Mouse (Mus musculus): Measurements from ENCODE around the gene Msh5. TPM values are rescaled to one million over a fixed set of nuclear protein-coding genes. Genes with fewer than 3 reads are reported as not detected.
A peak's percentile ranks its signal among the peaks of the same experiment; 100 is the strongest.
"Not testable (repeated sequence)": the region's sequence is repeated elsewhere in the genome, so short reads cannot be mapped to it uniquely, and the experiment has no call there.

Gene Msh5
- polyA plus RNA-seq, 1 experiment from 2014 or later = 3.5 TPM

- H3K9me3 ChIP-seq (replicated peaks) = no peaks in the 10 kb centered on the region
- no peak for ATAC-seq (ENCODE audit: insufficient number of reproducible peaks, low FRiP score)
- H3K9ac ChIP-seq = no peak overlapping the region
- no peak overlapping the region for H3K4me3 ChIP-seq
- WGBS = 90% methylated on average over 7 of the region's 7 CpGs
- no peaks in the 10 kb centered on the region for H3K27me3 ChIP-seq (replicated peaks)
- peaks cover 96% of the 10 kb centered on the region for H3K36me3 ChIP-seq
- no peak overlapping the region for H3K4me2 ChIP-seq
- H3K27ac ChIP-seq (ENCODE audit: poor library complexity, severe bottlenecking) = no peak overlapping the region
- no peaks in the 10 kb centered on the region for H3K4me1 ChIP-seq (replicated peaks)
These were observed 37.0 kb downstream of the Msh5 start for GRCm38 (mm10) chr17:35009586-35009985.

DNA sequence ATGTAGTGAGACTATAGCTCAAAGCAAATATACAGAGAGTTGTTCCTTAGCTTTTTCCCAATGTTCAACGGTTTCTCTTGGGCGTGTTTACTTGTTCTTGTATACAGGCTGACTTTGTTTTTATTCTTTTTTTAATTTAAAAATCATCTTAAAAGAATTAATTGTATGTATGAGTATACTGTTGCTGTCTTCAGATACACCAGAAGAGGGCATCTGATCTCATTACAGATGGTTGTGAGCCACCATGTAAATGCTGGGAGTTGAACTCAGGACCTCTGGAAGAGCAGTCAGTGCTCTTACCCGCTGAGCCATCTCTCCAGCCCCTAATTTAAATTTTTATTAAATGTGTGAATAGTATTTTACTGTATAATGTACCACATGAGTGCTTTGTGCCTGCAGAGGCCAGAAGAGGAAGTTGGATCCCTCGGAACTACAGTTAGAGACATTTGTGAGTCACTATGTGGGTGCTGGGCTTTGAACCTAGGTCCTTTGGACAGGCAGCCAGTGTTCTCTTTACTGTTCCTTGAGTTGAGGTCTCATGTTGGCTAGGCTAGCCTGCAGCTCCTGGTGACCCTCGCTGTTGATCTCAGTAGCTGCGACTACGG lies 39.1 kb downstream of the Msh5 start:
- H3K36me3 ChIP-seq = peaks cover 82% of the 10 kb centered on the region
- WGBS = 97% methylated on average over 7 of the region's 7 CpGs

DNA sequence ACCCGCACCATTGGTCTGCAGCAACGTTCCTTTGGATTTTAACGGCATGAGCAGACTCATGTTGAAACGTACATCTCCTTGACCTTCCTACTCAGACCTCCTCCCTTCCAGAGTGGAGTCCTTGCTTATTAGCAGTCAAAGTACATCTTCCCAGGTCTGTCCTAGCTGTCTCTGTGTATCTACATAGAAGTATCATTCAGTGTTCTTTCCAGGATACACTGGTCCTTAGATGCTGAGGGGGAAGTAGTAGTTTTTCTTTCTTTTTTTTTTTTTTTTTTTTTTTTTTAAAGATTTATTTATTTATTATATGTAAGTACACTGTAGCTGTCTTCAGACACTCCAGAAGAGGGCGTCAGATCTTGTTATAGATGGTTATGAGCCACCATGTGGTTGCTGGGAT lies 40.6 kb downstream of the Msh5 start:
- ATAC-seq (ENCODE audit: insufficient number of reproducible peaks, low FRiP score); H3K27ac ChIP-seq (ENCODE audit: poor library complexity, severe bottlenecking); H3K27me3 ChIP-seq (replicated peaks); H3K9ac ChIP-seq; H3K4me3 ChIP-seq; H3K9me3 ChIP-seq (replicated peaks); H3K4me2 ChIP-seq: not testable (repeated sequence)
- H3K36me3 ChIP-seq = peaks cover 66% of the 10 kb centered on the region
- H3K4me1 ChIP-seq (replicated peaks) = peaks cover 17% of the 10 kb centered on the region
- WGBS = 93% methylated on average over 4 of the region's 5 CpGs

More for the DNA sequence above, 39.1 kb downstream of the Msh5 start:
- Histone ChIP-seq H3K4me1 (replicated peaks) (peaks cover 12% of the 10 kb centered on the region), H3K4me2 (no peak overlapping the region), H3K9ac (no peak overlapping the region), H3K9me3 (replicated peaks) (no peaks in the 10 kb centered on the region), H3K4me3 (no peak overlapping the region), H3K27me3 (replicated peaks) (no peaks in the 10 kb centered on the region), H3K27ac (ENCODE audit: poor library complexity, severe bottlenecking) (no peak overlapping the region)
- no peak for ATAC-seq (ENCODE audit: insufficient number of reproducible peaks, low FRiP score)

GRCm38 (mm10) chr17:35005158-35005557 lies 41.4 kb downstream of the Msh5 start:
- H3K9me3 ChIP-seq (replicated peaks) = no peaks in the 10 kb centered on the region
- no peak overlapping the region for H3K9ac ChIP-seq
- no peak for ATAC-seq (ENCODE audit: insufficient number of reproducible peaks, low FRiP score)
- H3K4me3 ChIP-seq = 0 out of 2 replicates have a peak overlapping the region, but pooled peaks have one; percentile 0
- WGBS = 91% methylated on average over 10 of the region's 10 CpGs
- H3K27me3 ChIP-seq (replicated peaks) = no peaks in the 10 kb centered on the region
- peaks cover 17% of the 10 kb centered on the region for H3K4me1 ChIP-seq (replicated peaks)
- no peak overlapping the region for H3K4me2 ChIP-seq
- H3K27ac ChIP-seq (ENCODE audit: poor library complexity, severe bottlenecking) = no peak overlapping the region
- H3K36me3 ChIP-seq = peaks cover 59% of the 10 kb centered on the region

GRCm38 (mm10) chr17:35004075-35004717 lies 42.3 kb downstream of the Msh5 start:
- 89% methylated on average over 17 of the region's 17 CpGs for WGBS
- Histone ChIP-seq H3K27ac (ENCODE audit: poor library complexity, severe bottlenecking) (no peak overlapping the region), H3K4me2 (no peak overlapping the region), H3K4me1 (replicated peaks) (peaks cover 26% of the 10 kb centered on the region), H3K4me3 (no peak overlapping the region), H3K36me3 (peaks cover 50% of the 10 kb centered on the region), H3K9ac (no peak overlapping the region), H3K9me3 (replicated peaks) (no peaks in the 10 kb centered on the region), H3K27me3 (replicated peaks) (no peaks in the 10 kb centered on the region)
- ATAC-seq (ENCODE audit: insufficient number of reproducible peaks, low FRiP score) = no peak

- 62% methylated on average over 9 of the region's 9 CpGs for WGBS
- Histone ChIP-seq H3K9me3 (replicated peaks) (no peaks in the 10 kb centered on the region), H3K4me3 (peak overlapping the region; percentile 79; the same call in 1 of the 2 replicates), H3K4me2 (peak overlapping the region; percentile 96), H3K4me1 (replicated peaks) (peaks cover 35% of the 10 kb centered on the region), H3K9ac (no peak overlapping the region; the same call in 1 of the 2 replicates), H3K36me3 (peaks cover 44% of the 10 kb centered on the region), H3K27ac (ENCODE audit: poor library complexity, severe bottlenecking) (no peak overlapping the region), H3K27me3 (replicated peaks) (no peaks in the 10 kb centered on the region)
- ATAC-seq (ENCODE audit: insufficient number of reproducible peaks, low FRiP score) = no peak
These were observed 43.3 kb downstream of the Msh5 start for GRCm38 (mm10) chr17:35003022-35003838.

DNA sequence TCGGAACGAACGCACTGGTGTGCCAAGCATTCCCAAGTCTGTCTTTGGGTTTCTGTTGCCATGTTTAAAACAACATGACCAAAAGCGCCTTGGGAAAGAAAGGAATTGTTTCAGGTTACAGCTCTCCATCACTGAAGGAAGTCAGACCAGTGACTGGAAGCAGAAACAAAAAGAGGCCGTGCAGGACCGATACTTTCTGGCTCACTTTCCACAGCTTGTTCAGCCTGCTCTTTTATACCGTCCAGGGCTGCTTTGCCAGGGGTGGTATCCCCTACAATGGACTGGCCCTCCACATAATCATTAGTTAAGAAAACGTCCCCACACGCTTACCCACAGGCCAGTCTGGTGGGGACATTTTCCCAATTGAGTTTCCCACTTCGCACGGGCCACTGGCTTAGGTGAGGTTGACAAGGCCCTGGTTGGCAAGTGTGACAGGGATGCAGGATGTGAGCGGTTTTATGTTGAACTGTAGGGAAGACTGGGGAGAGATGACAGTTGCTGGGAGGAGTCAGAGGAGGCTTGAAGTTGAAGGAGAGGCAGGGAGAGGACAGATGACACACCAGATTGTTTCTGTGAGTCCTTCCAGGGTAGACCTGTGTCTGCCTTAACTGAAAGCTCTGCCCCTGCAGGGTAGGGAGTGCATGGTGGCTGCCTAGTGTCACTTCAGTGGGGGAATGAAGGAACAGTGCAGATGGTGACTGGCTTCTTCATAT lies 44.2 kb downstream of the Msh5 start:
- no peaks in the 10 kb centered on the region for H3K9me3 ChIP-seq (replicated peaks)
- ATAC-seq (ENCODE audit: insufficient number of reproducible peaks, low FRiP score) = no peak
- peaks cover 40% of the 10 kb centered on the region for H3K36me3 ChIP-seq
- peak overlapping the region; percentile 79 for H3K4me3 ChIP-seq
- 10% methylated on average over 12 of the region's 12 CpGs for WGBS
- H3K4me2 ChIP-seq = peak overlapping the region; percentile 96
- peaks cover 38% of the 10 kb centered on the region for H3K4me1 ChIP-seq (replicated peaks)
- H3K27me3 ChIP-seq (replicated peaks) = no peaks in the 10 kb centered on the region
- H3K27ac ChIP-seq (ENCODE audit: poor library complexity, severe bottlenecking) = peak overlapping the region; percentile 95
- peak overlapping the region; percentile 96 for H3K9ac ChIP-seq

- Histone ChIP-seq H3K27me3 (replicated peaks) (no peaks in the 10 kb centered on the region), H3K4me3 (peak overlapping the region; percentile 79), H3K27ac (ENCODE audit: poor library complexity, severe bottlenecking) (peak overlapping the region; percentile 95), H3K9ac (peak overlapping the region; percentile 96), H3K36me3 (peaks cover 35% of the 10 kb centered on the region), H3K4me2 (peak overlapping the region; percentile 96), H3K9me3 (replicated peaks) (no peaks in the 10 kb centered on the region), H3K4me1 (replicated peaks) (peaks cover 41% of the 10 kb centered on the region)
- ATAC-seq (ENCODE audit: insufficient number of reproducible peaks, low FRiP score) = peak; percentile 19; the same call in 1 of the 2 replicates
- WGBS = under 1% methylated on average over 35 of the region's 35 CpGs
These were observed 44.9 kb downstream of the Msh5 start for GRCm38 (mm10) chr17:35001452-35002152.

- H3K27ac ChIP-seq (ENCODE audit: poor library complexity, severe bottlenecking) = peak within 1 kb of the TSS; percentile 95
- peaks cover 46% of the 10 kb centered on the region for H3K4me1 ChIP-seq (replicated peaks)
- H3K9ac ChIP-seq = peak within 1 kb of the TSS; percentile 96
- under 1% methylated on average over 69 of the region's 83 CpGs for WGBS
- H3K36me3 ChIP-seq = peaks cover 31% of the 10 kb centered on the region
- H3K4me3 ChIP-seq = peak within 1 kb of the TSS; percentile 79
- peak; percentile 89 for ATAC-seq (ENCODE audit: insufficient number of reproducible peaks, low FRiP score)
- peak within 1 kb of the TSS; percentile 96 for H3K4me2 ChIP-seq
- no peaks in the 10 kb centered on the region for H3K9me3 ChIP-seq (replicated peaks)
- no peaks in the 10 kb centered on the region for H3K27me3 ChIP-seq (replicated peaks)
These were observed 45.7 kb downstream of the Msh5 start, which contains the start of gene Vars for GRCm38 (mm10) chr17:35000717-35001451. Vars (plus strand) TSS chr17:35000987.
